Mouse (Mus musculus) gastrocnemius, postnatal 4 days (tissue): ENCODE measurements around the gene Bloc1s1. TPM values are rescaled to one million over a fixed set of nuclear protein-coding genes. Genes with fewer than 3 reads are reported as not detected.

Source experiments
- DNase-seq, 2 experiments: peaks; one replicate each; pipeline ENCODE4 v3.0.0; 2021 to 2022; ENCODE audit warnings: low spot score in 2 of 2, mixed read lengths in 2 of 2
- total RNA-seq, 2 experiments: library from RNA; stranded (reverse); gene quantifications; 2 replicates each; pipeline ENCODE4 v1.2.3; 2021

Bloc1s1 gene
- total RNA-seq, 2 experiments from 2014 or later, result 218 to 231 TPM

DNA sequence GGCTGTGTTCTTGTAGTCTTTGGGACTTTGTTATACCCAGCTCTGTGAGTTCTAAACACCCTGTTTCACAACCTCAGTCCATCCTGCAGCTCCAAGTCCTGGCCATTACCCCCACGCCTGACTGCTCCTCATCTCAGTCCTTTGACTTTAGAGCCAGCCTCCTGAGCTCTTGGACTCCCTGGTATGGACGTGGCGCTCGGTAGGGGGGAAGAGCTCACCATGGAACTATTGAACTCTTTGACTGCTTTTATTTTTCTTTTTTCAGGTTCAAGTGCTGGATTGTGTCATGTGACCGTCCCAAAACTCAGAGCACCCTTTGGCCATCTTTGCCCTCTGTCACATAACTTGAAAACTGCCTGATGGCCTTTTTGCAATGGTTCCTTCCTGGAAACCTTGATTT is 41.8 kb downstream of the Bloc1s1 start:
- DNase-seq, result no peak

DNA sequence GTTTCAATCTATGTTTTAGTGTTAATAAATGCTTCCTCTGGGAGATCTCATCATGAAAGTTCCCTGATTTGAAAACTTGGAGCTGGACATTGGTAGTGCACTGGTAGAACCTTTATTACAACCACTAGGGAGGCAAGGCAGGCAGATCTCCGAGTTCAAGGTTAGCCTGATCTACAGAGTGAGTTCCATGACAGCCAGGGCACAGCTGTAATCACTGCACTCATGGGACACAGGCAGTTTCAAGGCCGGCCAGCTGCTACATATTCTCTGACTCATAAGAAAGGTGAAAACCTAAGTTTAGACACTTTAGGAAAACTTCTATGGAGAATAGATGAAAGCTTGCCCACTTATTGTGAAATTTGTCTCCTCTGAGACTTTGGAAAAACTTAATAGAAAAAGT is 45.0 kb downstream of the Bloc1s1 start:
- no peak for DNase-seq

DNA sequence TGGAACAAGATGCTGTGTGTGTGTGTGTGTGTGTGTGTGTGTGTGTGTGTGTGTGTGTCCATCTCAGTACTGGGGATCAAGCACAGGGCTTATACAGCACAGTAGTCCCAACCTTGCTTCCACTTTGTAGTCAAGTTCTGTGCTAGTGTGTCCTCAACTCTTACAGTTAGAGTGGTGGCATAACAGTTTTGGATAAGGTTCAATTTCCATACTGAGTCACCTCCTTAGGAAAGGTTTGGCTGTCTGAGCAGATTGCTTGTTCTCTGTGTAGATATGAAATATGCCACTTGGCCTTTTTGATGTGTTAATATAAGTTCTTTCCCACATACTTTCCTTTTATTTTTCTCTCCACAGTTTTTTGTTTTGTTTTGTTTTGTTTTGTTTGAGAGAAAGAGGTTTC is 45.5 kb downstream of the Bloc1s1 start:
- DNase-seq, result no peak

DNA sequence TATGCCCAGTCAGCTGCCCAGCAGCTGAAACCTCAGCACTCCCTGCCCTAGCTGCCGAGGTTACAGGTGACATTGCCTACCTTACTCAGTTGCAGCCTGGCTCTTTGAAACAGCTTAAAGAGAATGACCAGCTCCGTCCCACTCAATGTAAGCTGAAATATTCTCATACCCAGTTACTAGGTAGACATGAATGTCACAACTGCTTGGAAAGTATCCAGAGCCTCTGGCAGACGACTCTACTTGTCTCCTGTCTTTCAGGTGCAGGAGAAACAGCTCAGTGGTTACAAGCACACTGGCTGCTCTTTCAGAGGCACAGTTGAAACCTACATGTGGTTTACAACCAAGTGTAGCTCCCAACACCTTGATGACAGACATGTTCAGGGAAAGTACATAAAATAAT is 53.5 kb downstream of the Bloc1s1 start:
- DNase-seq, result no peak

Other genes with a start within 250 kb of the Bloc1s1 start
- gene Suox, start 250.0 kb downstream of the Bloc1s1 start, total RNA-seq, result 10 to 100 TPM; 12.0 to 13.1 TPM
- gene Rab5b, start 227.8 kb downstream of the Bloc1s1 start, total RNA-seq, result 10 to 100 TPM; 85.8 to 88.8 TPM
- 1 to 10 TPM; 4.0 to 5.2 TPM for gene Pmel, start 219.8 kb downstream of the Bloc1s1 start, total RNA-seq
- gene Cdk2, start 219.0 kb downstream of the Bloc1s1 start, total RNA-seq, result 10 to 100 TPM; 38.7 to 42.8 TPM
- 1 to 10 TPM; 6.7 TPM for gene Dgka, start 179.2 kb downstream of the Bloc1s1 start, total RNA-seq
- 10 to 100 TPM; 18.3 to 22.1 TPM for gene Pym1, start 176.1 kb downstream of the Bloc1s1 start, total RNA-seq
- gene Mmp19, start 133.1 kb downstream of the Bloc1s1 start, total RNA-seq, result 1 to 10 TPM; 2.8 to 3.0 TPM
- 10 to 100 TPM; 48.6 to 50.7 TPM for gene Dnajc14, start 120.0 kb downstream of the Bloc1s1 start, total RNA-seq
- 10 to 100 TPM; 17.3 to 20.2 TPM for gene Tmem198b, start 119.7 kb downstream of the Bloc1s1 start, total RNA-seq
- gene Sarnp, start 106.7 kb downstream of the Bloc1s1 start, total RNA-seq, result 10 to 100 TPM; 48.5 to 54.6 TPM
- gene Ormdl2, start 102.4 kb downstream of the Bloc1s1 start, total RNA-seq, result 10 to 100 TPM; 11.7 to 12.0 TPM
- 1 to 10 TPM; 7.5 to 8.3 TPM for gene Gdf11, start 32.3 kb downstream of the Bloc1s1 start, total RNA-seq
- gene Cd63, start 23.0 kb downstream of the Bloc1s1 start, total RNA-seq, result 100 to 1,000 TPM; 311 to 352 TPM
- gene Rdh5, start 1.1 kb downstream of the Bloc1s1 start, total RNA-seq, result 10 to 100 TPM; 11.7 to 12.1 TPM
- gene Itga7, start 9.8 kb upstream of the Bloc1s1 start, total RNA-seq, result 100 to 1,000 TPM; 148 to 157 TPM
- under 1 TPM in 1 of 2 experiments, not detected in 1; 0.73 TPM for gene Mettl7b, start 37.0 kb upstream of the Bloc1s1 start, total RNA-seq
- not detected for gene Olfr9, start 65.4 kb upstream of the Bloc1s1 start, total RNA-seq
- not detected for gene Olfr763, start 86.8 kb upstream of the Bloc1s1 start, total RNA-seq
- not detected for gene Olfr764-ps1, start 115.9 kb upstream of the Bloc1s1 start, total RNA-seq
- gene Olfr765, start 126.0 kb upstream of the Bloc1s1 start, total RNA-seq, result not detected
- gene Olfr766-ps1, start 144.9 kb upstream of the Bloc1s1 start, total RNA-seq, result not detected
- gene Olfr767, start 158.9 kb upstream of the Bloc1s1 start, total RNA-seq, result not detected
- not detected for gene Olfr768, start 175.3 kb upstream of the Bloc1s1 start, total RNA-seq
- not detected for gene Olfr769, start 193.8 kb upstream of the Bloc1s1 start, total RNA-seq
- gene Olfr770, start 215.0 kb upstream of the Bloc1s1 start, total RNA-seq, result not detected
- gene Olfr771, start 240.7 kb upstream of the Bloc1s1 start, total RNA-seq, result not detected